In the genomic region with DNA sequence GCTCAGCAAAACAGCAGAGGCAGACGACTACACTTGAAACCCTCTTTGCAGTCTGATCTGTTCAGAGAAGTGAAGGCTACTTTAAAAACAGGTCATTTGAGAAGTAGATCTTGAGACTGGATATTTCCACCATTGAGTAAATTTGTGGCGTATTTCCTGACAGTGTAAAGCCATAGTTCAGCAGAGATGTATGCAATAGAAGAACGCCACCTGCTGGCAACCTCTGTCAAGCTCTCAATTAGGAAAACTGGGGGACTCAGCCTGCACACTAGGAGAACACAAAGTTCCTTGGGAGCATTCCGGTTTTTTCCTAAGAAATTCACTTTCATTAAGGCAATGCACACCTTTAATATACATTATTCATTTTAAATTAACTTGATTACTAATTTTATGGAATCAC, we compare ENCODE assay signal across 8 mouse cellular contexts. TPM values are rescaled to one million over a fixed set of nuclear protein-coding genes. Genes with fewer than 3 reads are reported as not detected.
DNase-seq lines count a peak whose midpoint lies in the region; ATAC-seq lines count a peak whose summit lies in the region.

No protein-coding gene starts in this region.

- H3K9me3 ChIP-seq in heart, embryonic 13.5 days = no peaks in the 10 kb centered on the region
- no peaks in the 10 kb centered on the region for H3K9me3 ChIP-seq in heart, embryonic 11.5 days (replicated peaks; ENCODE audit: control insufficient read depth, low read length)

- no peak overlapping the region for H3K27ac ChIP-seq in heart, embryonic 13.5 days (replicated peaks)
- no peak overlapping the region for H3K27ac ChIP-seq in heart, embryonic 11.5 days (ENCODE audit: low read depth, low read length)

- no peak overlapping the region for H3K9ac ChIP-seq in heart, embryonic 13.5 days
- no peak overlapping the region for H3K9ac ChIP-seq in heart, embryonic 11.5 days (ENCODE audit: low read depth, low read length)

- WGBS in heart, embryonic 13.5 days = 15% methylated on average over 4 of the region's 4 CpGs
- 15% methylated on average over 4 of the region's 4 CpGs for WGBS in heart, embryonic 11.5 days (ENCODE audit: insufficient replicate concordance)

- ATAC-seq in heart, embryonic 13.5 days (ENCODE audit: extremely low read depth, insufficient number of reproducible peaks, low FRiP score, low TSS enrichment) = no peak
- no peak for ATAC-seq in heart, embryonic 11.5 days (replicated peaks; ENCODE audit: insufficient number of reproducible peaks, low FRiP score, low TSS enrichment)
- ATAC-seq in megakaryocyte progenitor cell, adult 5-6 weeks (replicated peaks; ENCODE audit: poor library complexity) = peak; percentile 79

- peak; percentile 88 for DNase-seq in NIH3T3 (ENCODE audit: low read depth)
- peak; percentile 41 to 59 for DNase-seq in cerebellum, postnatal 36 days
- peak; percentile 63 for DNase-seq in gastrocnemius, postnatal 10 days
- peak; percentile 47 for DNase-seq in layer of hippocampus, adult 9-11 months
- peak; percentile 8 to 63 for DNase-seq in spleen, postnatal 10 days (ENCODE audit: low spot score in 2 of 2)

- no peaks in the 10 kb centered on the region for H3K4me1 ChIP-seq in heart, embryonic 13.5 days
- no peaks in the 10 kb centered on the region for H3K4me1 ChIP-seq in heart, embryonic 11.5 days (ENCODE audit: control insufficient read depth, insufficient read depth, low read length)

- H3K27me3 ChIP-seq in heart, embryonic 13.5 days (replicated peaks) = peaks cover 31% of the 10 kb centered on the region
- 0 out of 2 replicates have a peak, but pooled peaks cover 3% of the 10 kb centered on the region for H3K27me3 ChIP-seq in heart, embryonic 11.5 days (ENCODE audit: control insufficient read depth, insufficient read depth, low read length)

- peak overlapping the region; percentile 21; the same call in 1 of the 2 replicates for H3K4me2 ChIP-seq in heart, embryonic 13.5 days
- H3K4me2 ChIP-seq in heart, embryonic 11.5 days = no peak overlapping the region

- H3K4me3 ChIP-seq in heart, embryonic 13.5 days = no peak overlapping the region
- H3K4me3 ChIP-seq in heart, embryonic 11.5 days (ENCODE audit: low read depth, low read length) = no peak overlapping the region

- no peaks in the 10 kb centered on the region for H3K36me3 ChIP-seq in heart, embryonic 13.5 days
- no peaks in the 10 kb centered on the region for H3K36me3 ChIP-seq in heart, embryonic 11.5 days (ENCODE audit: control insufficient read depth, insufficient read depth, low read length)

RNA-seq across cellular contexts. Expression of a gene that starts 34.9 kb away (rescaled TPM):
- 16.5 and 17.6 TPM in 2 replicates for polyA plus RNA-seq in heart, embryonic 13.5 days (2015; fragmentation: Nextera tagmentation; extraction: Ambion mirVana)
- 16.3 and 20.8 TPM in 2 replicates for polyA plus RNA-seq in heart, embryonic 11.5 days (2014; fragmentation: Nextera tagmentation; extraction: Ambion mirVana)
- 10 to 100 TPM; 15.0 TPM for total RNA-seq in gastrocnemius, postnatal 10 days (2021)
- total RNA-seq in megakaryocyte progenitor cell, adult 5-6 weeks (2015) = 27.7 and 29.0 TPM in 2 replicates
- total RNA-seq in megakaryocyte progenitor cell, adult 5-6 weeks (2017) = 19.1 and 19.4 TPM in 2 replicates

Comparison
In these comparisons a context has a peak if more than half of its experiments do, and no peak if none do; other contexts are left out.
1. DNase-seq: peak in every context shown above with its lines; median percentile 88 in NIH3T3; 63 in gastrocnemius, postnatal 10 days; 50 in cerebellum, postnatal 36 days; 47 in layer of hippocampus, adult 9-11 months; 36 in spleen, postnatal 10 days.